Mouse (Mus musculus) megakaryocyte, embryonic 14.5 days (primary cell): ENCODE results near the gene Nxf1. TPM values are rescaled to one million over a fixed set of nuclear protein-coding genes. Genes with fewer than 3 reads are reported as not detected.

Source experiments
- H3K27me3 ChIP-seq: replicated peaks from 2 replicates; pipeline ENCODE3; 2012; ENCODE audit warnings: inconsistent platforms
- H3K36me3 ChIP-seq: replicated peaks from 2 replicates; pipeline ENCODE3; 2012; ENCODE audit warnings: low read length, inconsistent platforms, mixed read lengths
- H3K4me1 ChIP-seq: 2 replicates; pipeline ENCODE4 v1.6.1; 2012; ENCODE audit warnings: inconsistent platforms
- H3K4me3 ChIP-seq: replicated peaks from 2 replicates; pipeline ENCODE3; 2012; ENCODE audit warnings: moderate library complexity, mild to moderate bottlenecking, inconsistent platforms
- H3K9me3 ChIP-seq: 2 replicates; pipeline ENCODE4 v1.6.1; 2012; ENCODE audit warnings: inconsistent platforms
- FLI1 ChIP-seq: IDR thresholded peaks from 2 replicates; pipeline ENCODE4 v1.6.1; 2012; ENCODE audit warnings: low read length, inconsistent platforms, mixed read lengths
- GATA1 ChIP-seq: IDR thresholded peaks from 3 replicates; pipeline ENCODE4 v1.6.1; 2012; ENCODE audit warnings: mixed read lengths, low read length, inconsistent platforms, borderline replicate concordance
- polyA plus RNA-seq: library from polyadenylated mRNA; stranded (reverse); fragments of >175 nt; gene quantifications from 2 replicates; pipeline ENCODE4 v1.2.3, GENCODE M21; 2012; ENCODE audit warnings: low replicate concordance; ENCODE audit not compliant: insufficient read depth

Nxf1 gene
- polyA plus RNA-seq, 1 experiment = 13.3 TPM

- TF ChIP-seq FLI1 (no peak), GATA1 (no peak)
- Histone ChIP-seq H3K36me3 (peaks cover 42% of the 10 kb centered on the region), H3K27me3 (no peaks in the 10 kb centered on the region), H3K4me1 (peaks cover 27% of the 10 kb centered on the region), H3K9me3 (peaks cover 6% of the 10 kb centered on the region), H3K4me3 (no peak overlapping the region)
These were observed 33.3 kb downstream of the Nxf1 start for GRCm38 (mm10) chr19:8790171-8790570.

GRCm38 (mm10) chr19:8798264-8798946, 41.5 kb downstream of the Nxf1 start, which contains the start of gene Polr2g:
TSS of gene Polr2g (minus strand) at chr19:8798577.
- peaks cover 28% of the 10 kb centered on the region for H3K36me3 ChIP-seq
- H3K4me3 ChIP-seq = peak within 1 kb of the TSS; percentile 99
- TF ChIP-seq GATA1 = no peak
- peak; percentile 37; the same call in 1 of the 2 replicates for TF ChIP-seq FLI1
- no peaks in the 10 kb centered on the region for H3K27me3 ChIP-seq
- peaks cover 44% of the 10 kb centered on the region for H3K4me1 ChIP-seq
- peaks cover 2% of the 10 kb centered on the region for H3K9me3 ChIP-seq

- Histone ChIP-seq H3K9me3 (no peaks in the 10 kb centered on the region), H3K36me3 (peaks cover 25% of the 10 kb centered on the region), H3K4me3 (peak overlapping the region; percentile 99), H3K4me1 (peaks cover 49% of the 10 kb centered on the region), H3K27me3 (no peaks in the 10 kb centered on the region)
- TF ChIP-seq GATA1 = no peak
- no peak for TF ChIP-seq FLI1
These were observed 42.1 kb downstream of the Nxf1 start for GRCm38 (mm10) chr19:8798947-8799315.

GRCm38 (mm10) chr19:8802130-8802821, 45.4 kb downstream of the Nxf1 start, which contains the start of gene Zbtb3:
TSS of gene Zbtb3 (plus strand) at chr19:8802555.
- no peak for TF ChIP-seq FLI1
- TF ChIP-seq GATA1 = no peak
- H3K27me3 ChIP-seq = no peaks in the 10 kb centered on the region
- H3K4me3 ChIP-seq = peak within 1 kb of the TSS; percentile 95
- peaks cover 69% of the 10 kb centered on the region for H3K4me1 ChIP-seq
- no peaks in the 10 kb centered on the region for H3K9me3 ChIP-seq
- H3K36me3 ChIP-seq = peaks cover 32% of the 10 kb centered on the region

- peaks cover 70% of the 10 kb centered on the region for H3K4me1 ChIP-seq
- peak overlapping the region; percentile 95 for H3K4me3 ChIP-seq
These were observed 46.4 kb downstream of the Nxf1 start for GRCm38 (mm10) chr19:8803204-8803780.

GRCm38 (mm10) chr19:8803879-8804660, 47.2 kb downstream of the Nxf1 start:
- Histone ChIP-seq H3K27me3 (no peaks in the 10 kb centered on the region), H3K4me1 (peaks cover 70% of the 10 kb centered on the region), H3K4me3 (peak overlapping the region; percentile 95), H3K36me3 (peaks cover 50% of the 10 kb centered on the region), H3K9me3 (no peaks in the 10 kb centered on the region)
- TF ChIP-seq FLI1 (no peak), GATA1 (no peak)

More at GRCm38 (mm10) chr19:8803204-8803780, 46.4 kb downstream of the Nxf1 start:
- H3K27me3 ChIP-seq = no peaks in the 10 kb centered on the region
- no peak for TF ChIP-seq FLI1
- no peak for TF ChIP-seq GATA1
- H3K36me3 ChIP-seq = peaks cover 42% of the 10 kb centered on the region
- H3K9me3 ChIP-seq = no peaks in the 10 kb centered on the region

GRCm38 (mm10) chr19:8806810-8807209, 49.9 kb downstream of the Nxf1 start:
- H3K36me3 ChIP-seq = peaks cover 74% of the 10 kb centered on the region
- no peak for TF ChIP-seq GATA1
- TF ChIP-seq FLI1 = no peak
- peak overlapping the region; percentile 5 for H3K4me3 ChIP-seq
- H3K27me3 ChIP-seq = no peaks in the 10 kb centered on the region
- no peaks in the 10 kb centered on the region for H3K9me3 ChIP-seq
- peaks cover 57% of the 10 kb centered on the region for H3K4me1 ChIP-seq

GRCm38 (mm10) chr19:8815812-8816211, 58.9 kb downstream of the Nxf1 start:
- Histone ChIP-seq H3K4me3 (no peak overlapping the region), H3K4me1 (peaks cover 40% of the 10 kb centered on the region), H3K9me3 (no peaks in the 10 kb centered on the region), H3K36me3 (peaks cover 60% of the 10 kb centered on the region), H3K27me3 (no peaks in the 10 kb centered on the region)
- TF ChIP-seq GATA1 (no peak), FLI1 (no peak)

GRCm38 (mm10) chr19:8817001-8817400, 60.1 kb downstream of the Nxf1 start:
- Histone ChIP-seq H3K4me3 (peak overlapping the region; percentile 56), H3K36me3 (peaks cover 53% of the 10 kb centered on the region), H3K4me1 (peaks cover 42% of the 10 kb centered on the region), H3K27me3 (no peaks in the 10 kb centered on the region), H3K9me3 (no peaks in the 10 kb centered on the region)
- no peak for TF ChIP-seq FLI1
- no peak for TF ChIP-seq GATA1
